Mouse (Mus musculus) thymus, postnatal 10 days (tissue): ENCODE measurements around the gene Angptl6.
"Not testable (repeated sequence)": the region's sequence is repeated elsewhere in the genome, so short reads cannot be mapped to it uniquely, and the experiment has no call there.

Experiments
- DNase-seq, 2 experiments: peaks; one replicate each; pipeline ENCODE4 v3.0.0; 2021; ENCODE audit warnings: low spot score in 2 of 2

The Angptl6 gene

GRCm38 (mm10) chr9:20837184-20837947 lies 42.2 kb downstream of the Angptl6 start:
- DNase-seq = no peak

DNA sequence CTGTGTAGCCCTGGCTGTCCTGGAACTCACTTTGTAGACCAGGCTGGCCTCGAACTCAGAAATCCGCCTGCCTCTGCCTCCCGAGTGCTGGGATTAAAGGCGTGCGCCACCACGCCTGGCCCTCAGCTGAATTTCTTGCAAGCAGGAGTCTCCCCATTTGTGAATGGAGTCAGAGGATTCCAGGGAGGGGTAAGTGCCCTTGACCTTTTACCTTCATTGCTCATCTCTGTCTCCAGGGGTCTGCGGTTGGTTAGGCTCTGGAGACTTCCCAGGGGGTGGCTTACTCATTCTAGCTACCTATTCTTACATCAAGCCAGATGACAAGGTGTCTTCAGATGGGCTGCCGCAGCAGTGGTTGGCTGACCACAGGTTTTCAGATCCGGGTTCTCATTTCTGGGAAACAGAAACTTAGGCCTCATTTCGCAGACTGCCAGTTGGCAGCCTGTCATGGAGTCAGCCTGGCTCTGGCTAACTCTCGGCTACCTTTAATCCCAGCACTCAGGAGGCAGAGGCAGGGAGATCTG lies 44.0 kb downstream of the Angptl6 start:
- DNase-seq = not testable (repeated sequence)

DNA sequence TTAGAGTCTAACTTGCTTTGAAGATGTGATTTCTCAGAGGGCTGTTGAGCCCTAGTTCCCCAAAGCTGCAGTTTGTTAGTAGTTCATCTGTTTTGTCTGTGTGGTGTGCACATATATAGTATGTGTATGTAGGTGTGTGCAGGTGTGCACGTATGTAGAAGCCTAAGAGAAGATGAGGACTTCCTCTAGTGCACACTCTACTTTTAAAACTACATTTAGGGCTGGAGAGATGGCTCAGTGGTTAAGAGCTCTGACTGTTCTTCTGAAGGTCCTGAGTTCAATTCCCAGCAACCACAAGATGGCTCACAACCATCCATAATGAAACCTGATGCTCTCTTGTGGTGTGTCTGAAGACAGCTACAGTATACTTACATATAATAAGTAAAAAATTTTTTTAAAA lies 44.6 kb downstream of the Angptl6 start:
- no peak for DNase-seq

DNA sequence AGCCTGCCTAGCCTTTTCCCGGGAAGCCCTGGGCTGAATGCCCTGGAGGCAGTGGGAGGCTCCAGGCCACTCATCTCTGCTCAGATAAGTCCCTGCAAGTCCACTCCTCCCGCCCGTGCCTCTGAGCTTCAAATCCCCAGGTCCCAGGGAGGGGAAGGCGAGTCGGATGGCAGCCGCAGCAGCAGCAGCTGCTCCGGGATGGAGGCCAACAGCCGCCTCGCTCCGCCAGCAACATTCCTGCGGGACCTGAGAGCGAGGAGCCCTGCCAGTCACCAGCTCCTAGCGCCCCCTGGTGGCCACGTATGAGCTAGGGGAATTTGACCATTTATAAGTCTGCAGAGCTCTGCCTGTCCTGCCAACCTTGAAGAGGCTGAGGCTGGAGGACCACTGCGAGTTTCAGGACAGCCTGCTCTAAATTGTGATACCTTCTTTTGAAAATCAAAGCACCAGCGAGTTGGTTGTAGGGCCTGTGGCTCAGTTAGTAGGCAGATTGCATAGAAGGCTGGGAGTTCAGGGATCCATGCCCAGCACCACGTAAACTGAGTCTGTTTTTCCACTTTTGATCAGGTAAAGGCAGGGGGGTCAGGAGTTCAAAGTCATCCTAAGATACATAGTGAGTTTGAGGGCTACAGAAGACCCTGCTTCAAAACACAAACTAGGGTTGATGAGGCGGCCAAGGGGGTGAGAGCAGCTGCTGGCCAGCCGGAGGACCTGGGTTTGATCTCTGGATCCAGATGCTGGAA lies 48.5 kb downstream of the Angptl6 start:
- DNase-seq = peak; percentile 23 to 78

DNA sequence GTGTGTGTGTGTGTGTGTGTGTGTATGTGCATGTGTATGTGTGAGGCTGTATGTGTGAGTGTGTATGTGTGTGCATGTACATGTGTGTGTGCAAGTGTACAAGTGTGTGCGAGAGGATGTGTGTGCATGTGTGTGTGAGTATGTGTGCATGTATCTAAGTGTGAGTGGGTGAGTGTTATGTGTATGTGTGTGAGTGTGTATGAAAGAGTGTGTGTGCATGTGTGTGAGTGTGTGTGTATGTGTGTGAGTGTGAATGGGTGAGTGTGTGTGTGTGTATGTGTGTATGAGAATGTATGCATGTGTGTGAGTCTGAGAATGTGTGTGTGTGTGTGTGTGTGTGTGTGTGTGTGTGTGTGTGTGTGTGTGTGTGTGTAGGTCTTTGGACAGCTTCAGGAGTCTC lies 51.4 kb downstream of the Angptl6 start:
- DNase-seq = no peak

DNA sequence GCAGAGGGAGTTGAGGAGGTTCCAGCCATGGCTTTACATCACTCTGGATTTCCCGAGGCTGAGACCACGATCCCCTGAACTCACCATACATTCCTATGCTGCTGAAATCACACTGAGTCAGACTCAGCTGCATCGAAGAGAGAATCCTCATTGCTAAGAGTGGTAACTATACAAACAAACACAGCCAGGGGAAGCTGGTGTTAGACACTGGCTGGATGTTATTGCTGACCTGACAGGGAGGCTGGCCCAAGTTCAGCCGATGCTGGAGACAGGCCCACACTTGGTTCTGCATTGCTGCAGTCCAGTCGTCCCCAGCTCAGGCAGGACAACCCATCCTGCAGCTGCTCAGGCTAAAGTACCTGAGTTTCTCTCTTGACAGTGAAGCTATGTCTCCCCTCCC lies 53.7 kb downstream of the Angptl6 start:
- no peak for DNase-seq
